Mouse (Mus musculus): ENCODE measurements at regions not wholly inside any gene's neighbourhood (a gene's known extent, or its start where the extent isn't known, plus 50 kb on each side); places are given as distances from the start of the nearest gene placed in this dataset.

DNA sequence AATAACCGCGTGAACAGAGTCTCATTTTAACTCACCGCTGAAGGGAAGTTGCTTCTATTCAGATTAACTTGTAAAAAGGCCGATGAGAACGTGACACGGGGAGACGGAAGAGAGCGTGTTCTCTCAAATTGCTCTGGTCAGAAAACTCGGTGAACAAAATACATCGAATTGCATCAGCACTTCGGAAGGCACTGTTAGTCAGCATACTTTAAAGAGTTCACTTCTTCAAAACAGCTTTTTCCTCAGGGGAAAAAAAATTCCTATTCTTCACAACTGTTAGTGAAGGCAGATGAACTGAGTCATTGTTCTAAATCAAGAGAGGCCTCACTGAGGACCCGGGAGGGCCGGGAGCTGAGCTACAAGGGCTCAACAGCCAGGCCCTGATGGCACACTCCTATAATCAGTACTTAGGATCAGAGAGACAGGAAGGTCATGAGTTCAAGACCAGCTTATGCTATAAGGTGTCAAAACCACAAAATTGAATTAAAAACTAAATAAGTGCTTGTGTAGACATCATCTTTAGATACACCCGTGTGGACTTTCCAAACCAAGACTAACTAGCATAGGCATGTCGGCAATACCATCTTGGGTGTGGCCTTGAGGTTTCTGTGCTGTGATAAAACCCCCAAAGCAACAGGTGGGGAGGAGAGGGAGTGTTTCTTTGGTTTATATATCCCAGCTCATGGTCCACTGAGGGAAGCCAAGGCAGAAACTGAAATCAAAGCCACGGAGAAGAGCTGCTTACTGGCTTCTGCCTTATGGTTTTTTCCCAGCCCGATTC is 131.2 kb upstream of the Dyrk2 start:
- TF ChIP-seq CTCF (IDR thresholded peaks at IDR 0.05; ENCODE audit: borderline replicate concordance, insufficient read depth, low read length) (no peak), POLR2A (IDR thresholded peaks at IDR 0.05; ENCODE audit: low read depth, low read length) (no peak)

Measured in embryonic fibroblast, embryonic 13.5 days (primary cell).